Mouse (Mus musculus): ENCODE measurements around the gene Cadps2. TPM values are rescaled to one million over a fixed set of nuclear protein-coding genes. Genes with fewer than 3 reads are reported as not detected.

Gene Cadps2
- polyA plus RNA-seq, 2 experiments, result 2.6 TPM

- no peak for TF ChIP-seq POLR2A (IDR thresholded peaks at IDR 0.05; ENCODE audit: borderline replicate concordance, extremely low read depth, insufficient read depth, insufficient read length)
- H3K4me3 ChIP-seq (replicated peaks; ENCODE audit: low read length), result no peak overlapping the region
- DNase-seq (ENCODE audit: low spot score) (no peak), ATAC-seq (ENCODE audit: low FRiP score, low read depth) (no peak)
- H3K4me2 ChIP-seq (replicated peaks; ENCODE audit: low read depth, low read length, severe bottlenecking), result no peak overlapping the region
- no peaks in the 10 kb centered on the region for H3K36me3 ChIP-seq (ENCODE audit: control insufficient read depth, insufficient read depth, low read length)
- no peaks in the 10 kb centered on the region for H3K4me1 ChIP-seq (ENCODE audit: control insufficient read depth, insufficient read depth, low read length)
- no peak overlapping the region for H3K9ac ChIP-seq (ENCODE audit: low read depth, low read length, severe bottlenecking)
- no peaks in the 10 kb centered on the region for H3K27me3 ChIP-seq (ENCODE audit: control insufficient read depth, insufficient read depth, low read length)
- no peak overlapping the region for H3K27ac ChIP-seq (replicated peaks; ENCODE audit: low read depth, low read length)
- WGBS, result 64% methylated on average over 4 of the region's 4 CpGs
- H3K9me3 ChIP-seq (ENCODE audit: control insufficient read depth, low read length), result no peaks in the 10 kb centered on the region
These were observed 266.8 kb downstream of the Cadps2 start for GRCm38 (mm10) chr6:23572401-23572800.

DNA sequence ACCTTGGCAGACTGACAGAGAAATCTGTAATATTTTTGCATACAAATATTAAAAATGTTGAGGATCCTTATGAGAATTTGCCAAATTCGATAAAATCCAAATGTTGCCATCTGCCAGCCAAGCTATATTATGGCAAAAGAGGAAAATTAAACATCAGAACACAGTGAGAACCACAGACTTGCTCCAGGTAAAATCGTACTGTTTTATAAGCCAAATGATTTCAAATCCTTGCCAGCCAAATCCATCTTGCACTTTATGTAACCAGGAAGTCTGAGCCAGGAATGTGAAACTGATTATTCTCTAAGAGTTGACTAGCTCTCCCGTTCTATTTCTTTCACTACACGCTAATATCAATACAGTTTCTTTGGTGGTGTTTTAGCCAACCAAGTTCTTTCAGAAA lies 269.5 kb downstream of the Cadps2 start:
- ATAC-seq (ENCODE audit: low FRiP score, low read depth), result no peak
- no peaks in the 10 kb centered on the region for H3K4me1 ChIP-seq (ENCODE audit: control insufficient read depth, insufficient read depth, low read length)
- H3K4me2 ChIP-seq (replicated peaks; ENCODE audit: low read depth, low read length, severe bottlenecking), result no peak overlapping the region
- H3K9ac ChIP-seq (ENCODE audit: low read depth, low read length, severe bottlenecking), result no peak overlapping the region
- no peak overlapping the region for H3K4me3 ChIP-seq (replicated peaks; ENCODE audit: low read length)
- no peak for DNase-seq (ENCODE audit: low spot score)
- TF ChIP-seq POLR2A (IDR thresholded peaks at IDR 0.05; ENCODE audit: borderline replicate concordance, extremely low read depth, insufficient read depth, insufficient read length), result no peak
- no peak overlapping the region for H3K27ac ChIP-seq (replicated peaks; ENCODE audit: low read depth, low read length)
- H3K27me3 ChIP-seq (ENCODE audit: control insufficient read depth, insufficient read depth, low read length), result no peaks in the 10 kb centered on the region
- H3K9me3 ChIP-seq (ENCODE audit: control insufficient read depth, low read length), result no peaks in the 10 kb centered on the region
- H3K36me3 ChIP-seq (ENCODE audit: control insufficient read depth, insufficient read depth, low read length), result no peaks in the 10 kb centered on the region
- WGBS, result 64% methylated on average over 4 of the region's 4 CpGs

- DNase-seq (ENCODE audit: low spot score) (no peak), ATAC-seq (ENCODE audit: low FRiP score, low read depth) (no peak)
- Histone ChIP-seq H3K27me3 (ENCODE audit: control insufficient read depth, insufficient read depth, low read length) (no peaks in the 10 kb centered on the region), H3K4me3 (replicated peaks; ENCODE audit: low read length) (no peak overlapping the region), H3K9me3 (ENCODE audit: control insufficient read depth, low read length) (no peaks in the 10 kb centered on the region), H3K4me2 (replicated peaks; ENCODE audit: low read depth, low read length, severe bottlenecking) (no peak overlapping the region), H3K36me3 (ENCODE audit: control insufficient read depth, insufficient read depth, low read length) (no peaks in the 10 kb centered on the region), H3K4me1 (ENCODE audit: control insufficient read depth, insufficient read depth, low read length) (no peaks in the 10 kb centered on the region), H3K27ac (replicated peaks; ENCODE audit: low read depth, low read length) (no peak overlapping the region), H3K9ac (ENCODE audit: low read depth, low read length, severe bottlenecking) (no peak overlapping the region)
- no peak for TF ChIP-seq POLR2A (IDR thresholded peaks at IDR 0.05; ENCODE audit: borderline replicate concordance, extremely low read depth, insufficient read depth, insufficient read length)
- WGBS, result 81% methylated on average over 1 of the region's 1 CpGs
These were observed 270.5 kb downstream of the Cadps2 start for GRCm38 (mm10) chr6:23568688-23569087.

DNA sequence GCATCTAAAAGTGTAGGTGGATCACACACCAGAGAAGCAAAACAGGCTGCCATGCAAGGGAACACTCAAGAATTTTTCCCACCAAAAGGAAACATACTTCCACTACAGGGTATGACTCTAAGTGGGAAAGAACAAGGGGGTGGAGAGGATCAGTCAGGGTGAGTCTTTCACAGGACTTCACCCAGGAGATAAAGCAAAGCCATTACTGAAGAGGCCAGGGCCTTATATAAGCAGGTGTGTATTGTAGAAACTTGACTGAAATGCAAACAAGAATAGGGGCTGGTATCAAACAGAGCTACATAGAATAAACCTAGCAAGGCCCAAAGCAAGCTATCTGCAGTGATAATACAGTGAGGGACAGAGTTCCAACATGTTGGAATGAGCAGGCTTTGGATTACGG lies 271.6 kb downstream of the Cadps2 start:
- WGBS, result 90% methylated on average over 1 of the region's 1 CpGs
- no peak overlapping the region for H3K27ac ChIP-seq (replicated peaks; ENCODE audit: low read depth, low read length)
- H3K9ac ChIP-seq (ENCODE audit: low read depth, low read length, severe bottlenecking), result no peak overlapping the region
- no peaks in the 10 kb centered on the region for H3K36me3 ChIP-seq (ENCODE audit: control insufficient read depth, insufficient read depth, low read length)
- ATAC-seq (ENCODE audit: low FRiP score, low read depth), result no peak
- H3K9me3 ChIP-seq (ENCODE audit: control insufficient read depth, low read length), result no peaks in the 10 kb centered on the region
- H3K4me3 ChIP-seq (replicated peaks; ENCODE audit: low read length), result no peak overlapping the region
- no peaks in the 10 kb centered on the region for H3K4me1 ChIP-seq (ENCODE audit: control insufficient read depth, insufficient read depth, low read length)
- H3K4me2 ChIP-seq (replicated peaks; ENCODE audit: low read depth, low read length, severe bottlenecking), result no peak overlapping the region
- no peaks in the 10 kb centered on the region for H3K27me3 ChIP-seq (ENCODE audit: control insufficient read depth, insufficient read depth, low read length)
- no peak for DNase-seq (ENCODE audit: low spot score)
- no peak for TF ChIP-seq POLR2A (IDR thresholded peaks at IDR 0.05; ENCODE audit: borderline replicate concordance, extremely low read depth, insufficient read depth, insufficient read length)

DNA sequence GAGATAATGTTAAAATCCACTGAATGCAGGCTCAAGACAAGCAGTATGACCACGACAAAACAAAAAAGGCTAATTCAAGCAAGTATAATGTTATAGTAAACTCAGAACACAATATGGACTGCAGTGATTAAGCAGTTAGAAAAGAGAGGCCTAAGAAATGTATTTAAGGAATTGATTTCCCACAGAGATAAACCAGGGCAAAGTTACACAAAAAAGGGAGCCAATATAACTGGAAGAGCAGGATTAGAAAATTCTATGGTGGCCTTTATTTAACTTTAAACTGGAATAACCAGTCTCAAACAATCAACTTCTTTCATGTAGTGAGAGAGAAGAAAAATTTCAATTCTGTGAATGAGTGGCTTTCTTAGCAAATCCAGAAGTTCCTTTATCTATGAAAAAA lies 289.3 kb downstream of the Cadps2 start:
- Histone ChIP-seq H3K4me1 (ENCODE audit: control insufficient read depth, insufficient read depth, low read length) (no peaks in the 10 kb centered on the region), H3K27ac (replicated peaks; ENCODE audit: low read depth, low read length) (no peak overlapping the region), H3K4me2 (replicated peaks; ENCODE audit: low read depth, low read length, severe bottlenecking) (no peak overlapping the region), H3K27me3 (ENCODE audit: control insufficient read depth, insufficient read depth, low read length) (no peaks in the 10 kb centered on the region), H3K4me3 (replicated peaks; ENCODE audit: low read length) (no peak overlapping the region), H3K36me3 (ENCODE audit: control insufficient read depth, insufficient read depth, low read length) (no peaks in the 10 kb centered on the region), H3K9ac (ENCODE audit: low read depth, low read length, severe bottlenecking) (no peak overlapping the region), H3K9me3 (ENCODE audit: control insufficient read depth, low read length) (no peaks in the 10 kb centered on the region)
- 80% methylated on average over 1 of the region's 1 CpGs for WGBS
- DNase-seq (ENCODE audit: low spot score) (no peak), ATAC-seq (ENCODE audit: low FRiP score, low read depth) (no peak)
- TF ChIP-seq POLR2A (IDR thresholded peaks at IDR 0.05; ENCODE audit: borderline replicate concordance, extremely low read depth, insufficient read depth, insufficient read length), result no peak

DNA sequence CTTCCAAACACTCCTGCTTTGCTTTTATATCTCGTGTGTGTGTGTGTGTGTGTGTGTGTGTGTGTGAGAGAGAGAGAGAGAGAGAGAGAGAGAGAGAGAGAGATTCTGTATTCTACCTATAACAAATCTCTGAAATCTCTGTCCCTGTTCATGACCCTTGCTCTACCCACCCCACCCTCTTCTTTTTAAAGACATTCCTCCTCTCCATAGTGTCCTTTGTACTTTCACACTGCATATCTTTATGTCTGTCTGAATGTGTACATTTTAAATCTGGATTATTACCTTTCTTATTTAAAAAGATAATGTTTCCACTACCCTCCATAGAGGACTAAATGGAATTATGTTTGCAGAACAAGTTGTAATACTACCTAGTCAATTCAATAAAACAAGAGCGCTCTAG lies 315.5 kb downstream of the Cadps2 start:
- Histone ChIP-seq H3K4me3 (replicated peaks; ENCODE audit: low read length) (no peak overlapping the region), H3K9me3 (ENCODE audit: control insufficient read depth, low read length) (no peaks in the 10 kb centered on the region), H3K36me3 (ENCODE audit: control insufficient read depth, insufficient read depth, low read length) (no peaks in the 10 kb centered on the region), H3K27me3 (ENCODE audit: control insufficient read depth, insufficient read depth, low read length) (no peaks in the 10 kb centered on the region), H3K9ac (ENCODE audit: low read depth, low read length, severe bottlenecking) (no peak overlapping the region), H3K4me2 (replicated peaks; ENCODE audit: low read depth, low read length, severe bottlenecking) (no peak overlapping the region), H3K27ac (replicated peaks; ENCODE audit: low read depth, low read length) (no peak overlapping the region), H3K4me1 (ENCODE audit: control insufficient read depth, insufficient read depth, low read length) (no peaks in the 10 kb centered on the region)
- no peak for TF ChIP-seq POLR2A (IDR thresholded peaks at IDR 0.05; ENCODE audit: borderline replicate concordance, extremely low read depth, insufficient read depth, insufficient read length)
- 77% methylated on average over 2 of the region's 2 CpGs for whole genome bisulfite sequencing
- no peak for DNase-seq (ENCODE audit: low spot score)
- no peak for ATAC-seq (ENCODE audit: low FRiP score, low read depth)

Data from limb, embryonic 14.5 days (tissue).